Mouse (Mus musculus) stomach, embryonic 14.5 days (tissue): ENCODE results near the gene Gm3336. TPM values are rescaled to one million over a fixed set of nuclear protein-coding genes. Genes with fewer than 3 reads are reported as not detected.

Experiments used
- ATAC-seq: fragments of 200-750 bp; cut with Nextera tagmentation; 2 replicates; pipeline ENCODE4 v1.8.0; 2017; ENCODE audit warnings: low read depth, moderate TSS enrichment; ENCODE audit not compliant: insufficient number of reproducible peaks, insufficient read depth, low FRiP score
- H3K27ac ChIP-seq: fragments of 300-500 bp; sonication (generic); 2 replicates; pipeline ENCODE4 v1.5.1; 2014; ENCODE audit warnings: mild to moderate bottlenecking, low read length, moderate library complexity, mixed read lengths
- H3K27me3 ChIP-seq: fragments of 300-500 bp; sonication (generic); 2 replicates; pipeline ENCODE4 v1.6.1; 2014; ENCODE audit warnings: low read length, control low read depth, mixed read lengths; ENCODE audit not compliant: control insufficient read depth, insufficient read depth
- H3K36me3 ChIP-seq: fragments of 300-500 bp; sonication (generic); 2 replicates; pipeline ENCODE4 v1.6.1; 2014; ENCODE audit warnings: mild to moderate bottlenecking, control low read depth, low read length, moderate library complexity, mixed read lengths; ENCODE audit not compliant: control insufficient read depth, insufficient read depth
- H3K4me1 ChIP-seq: fragments of 300-500 bp; sonication (generic); 2 replicates; pipeline ENCODE4 v1.6.1; 2014; ENCODE audit warnings: low read length, control low read depth, mixed read lengths; ENCODE audit not compliant: control insufficient read depth, insufficient read depth
- H3K4me2 ChIP-seq: fragments of 300-500 bp; sonication (generic); replicated peaks from 2 replicates; pipeline ENCODE4 v1.6.1; 2014; ENCODE audit warnings: low read depth, low read length, control low read depth
- H3K4me3 ChIP-seq: fragments of 300-500 bp; sonication (generic); 2 replicates; pipeline ENCODE4 v1.5.1; 2014; ENCODE audit warnings: low read depth, low read length, control low read depth
- H3K9ac ChIP-seq: fragments of 300-500 bp; sonication (generic); replicated peaks from 2 replicates; pipeline ENCODE4 v1.6.1; 2014; ENCODE audit warnings: low read depth, mild to moderate bottlenecking, control low read depth, low read length, moderate library complexity, mixed read lengths
- H3K9me3 ChIP-seq: fragments of 300-500 bp; sonication (generic); 2 replicates; pipeline ENCODE4 v1.6.1; 2016; ENCODE audit warnings: low read depth, low read length, control low read depth; ENCODE audit not compliant: control insufficient read depth
- WGBS: fragments of 180-500 bp; shearing (Covaris S2); extraction: QIAGEN DNeasy Blood & Tissue Kit; methylation state at CpG from one replicate; pipeline ENCODE4 v1.1.7; 2014; 5-methylcytosine and 5-hydroxymethylcytosine counted together
- polyA plus RNA-seq: library from polyadenylated mRNA; unstranded; fragments of >200 nt; fragmentation: Nextera tagmentation; extraction: Ambion mirVana; gene quantifications from 2 replicates; pipeline ENCODE4 v1.2.1, GENCODE M21; 2014

Gm3336 gene
- polyA plus RNA-seq, 1 experiment from 2014 or later: 0.51 TPM

- Histone ChIP-seq H3K27ac (no peak overlapping the region), H3K9me3 (no peaks in the 10 kb centered on the region), H3K4me3 (no peak overlapping the region), H3K36me3 (no peaks in the 10 kb centered on the region), H3K4me2 (no peak overlapping the region), H3K27me3 (peaks cover 7% of the 10 kb centered on the region; the same call in 1 of the 2 replicates), H3K9ac (no peak overlapping the region), H3K4me1 (peaks cover 9% of the 10 kb centered on the region)
- ATAC-seq: no peak
- 88% methylated on average over 13 of the region's 13 CpGs for WGBS
Measured at GRCm38 (mm10) chr8:70750128-70750680, 31.9 kb downstream of the Gm3336 start.

DNA sequence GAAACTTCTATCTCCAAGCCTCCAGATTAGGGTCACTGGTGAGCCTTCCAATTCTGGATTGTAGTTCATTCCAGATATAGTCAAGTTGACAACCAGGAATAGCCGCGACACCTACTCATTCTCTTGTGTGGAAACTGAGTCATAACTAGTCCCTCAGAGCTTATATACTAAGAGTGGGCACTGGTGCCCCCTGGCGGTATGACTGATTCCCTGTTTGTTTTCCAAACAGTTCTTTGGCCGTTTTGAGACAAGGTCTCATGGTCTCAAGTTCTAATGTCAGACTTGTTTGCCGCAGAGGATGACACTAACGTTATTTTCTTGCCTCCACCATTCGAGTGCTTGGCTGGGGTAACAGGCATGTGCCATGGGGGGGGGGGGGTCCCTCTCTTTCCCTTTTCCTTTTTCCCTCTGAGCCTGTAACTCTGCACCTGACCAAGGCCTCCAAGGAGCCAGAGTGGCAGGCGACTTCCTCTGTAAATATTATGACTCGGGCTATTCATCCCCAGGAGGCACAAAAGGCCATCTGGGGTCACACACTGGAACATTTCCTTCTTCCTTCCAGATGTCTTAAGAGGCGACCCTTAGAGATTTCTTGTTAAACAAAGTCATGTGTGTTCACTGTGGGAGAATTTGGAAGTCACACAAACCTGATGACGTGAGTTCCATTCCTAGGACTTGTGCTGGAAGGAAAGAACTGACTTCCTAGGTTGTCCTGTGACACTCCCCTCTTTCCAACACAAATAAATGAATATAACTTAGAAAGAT, 33.8 kb downstream of the Gm3336 start:
- H3K27ac ChIP-seq: peak overlapping the region; percentile 78; the same call in 1 of the 2 replicates
- H3K4me2 ChIP-seq: no peak overlapping the region
- H3K4me3 ChIP-seq: no peak overlapping the region
- H3K27me3 ChIP-seq: 0 out of 2 replicates have a peak, but pooled peaks cover 2% of the 10 kb centered on the region
- H3K4me1 ChIP-seq: peaks cover 16% of the 10 kb centered on the region
- WGBS: 27% methylated on average over 11 of the region's 11 CpGs
- peaks cover 7% of the 10 kb centered on the region; the same call in 1 of the 2 replicates for H3K36me3 ChIP-seq
- H3K9me3 ChIP-seq: no peaks in the 10 kb centered on the region
- no peak for ATAC-seq
- H3K9ac ChIP-seq: no peak overlapping the region

GRCm38 (mm10) chr8:70753151-70753550, 34.8 kb downstream of the Gm3336 start:
- H3K36me3 ChIP-seq: peaks cover 16% of the 10 kb centered on the region; the same call in 1 of the 2 replicates
- H3K27me3 ChIP-seq: no peaks in the 10 kb centered on the region
- no peaks in the 10 kb centered on the region for H3K9me3 ChIP-seq
- H3K9ac ChIP-seq: no peak overlapping the region
- H3K4me1 ChIP-seq: peaks cover 16% of the 10 kb centered on the region
- no peak overlapping the region for H3K4me3 ChIP-seq
- 19% methylated on average over 21 of the region's 21 CpGs for WGBS
- peak overlapping the region; percentile 78 for H3K27ac ChIP-seq
- no peak for ATAC-seq
- H3K4me2 ChIP-seq: peak overlapping the region; percentile 32

DNA sequence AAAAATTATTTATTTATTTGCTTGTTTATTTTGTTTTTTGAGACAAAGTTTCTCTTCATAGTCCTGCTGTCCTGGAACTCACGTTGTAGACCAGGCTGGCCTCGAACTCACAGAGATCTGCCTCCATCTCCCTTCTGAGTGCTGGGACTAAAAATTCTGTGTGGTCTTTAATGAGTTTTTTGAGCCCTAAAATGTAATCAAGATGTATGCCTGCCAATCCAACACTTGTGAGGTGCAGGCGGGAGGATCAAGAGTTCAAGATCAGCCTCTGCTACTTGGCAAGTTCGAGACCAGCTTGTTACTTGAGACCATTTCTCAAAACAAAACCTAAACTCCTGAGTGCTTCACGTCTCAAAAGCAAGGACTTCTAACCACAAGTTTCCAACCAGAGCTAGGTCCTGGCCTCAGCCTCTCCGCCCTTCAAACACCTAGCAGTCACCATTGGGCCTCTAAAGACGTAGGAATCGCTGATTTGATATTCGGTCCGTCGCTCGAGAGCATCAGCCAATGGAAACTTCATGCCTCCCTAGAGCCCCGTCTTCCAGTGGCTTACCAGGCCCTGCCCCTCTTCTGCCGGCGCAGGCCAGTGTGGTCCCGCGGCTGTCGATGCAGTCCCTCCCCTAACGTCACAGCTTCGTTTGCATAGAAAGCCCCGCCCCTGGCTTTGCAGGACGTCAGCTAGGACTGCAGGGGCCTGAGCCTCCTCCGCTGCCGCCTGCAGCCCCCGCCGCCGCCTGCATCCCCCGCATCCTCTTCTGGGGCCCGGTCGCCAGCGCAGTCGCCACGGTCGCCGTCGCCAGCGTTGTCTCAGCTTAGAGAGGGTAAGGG, 35.9 kb downstream of the Gm3336 start, which contains the start of gene Rab3a:
TSS of gene Rab3a (plus strand) at position 637 of the 828 bp plus-strand sequence.
- Histone ChIP-seq H3K9me3 (no peaks in the 10 kb centered on the region), H3K4me2 (peak within 1 kb of the TSS; percentile 94), H3K4me1 (peaks cover 19% of the 10 kb centered on the region), H3K27me3 (no peaks in the 10 kb centered on the region), H3K9ac (peak within 1 kb of the TSS; percentile 69), H3K36me3 (peaks cover 21% of the 10 kb centered on the region), H3K4me3 (peak within 1 kb of the TSS; percentile 77), H3K27ac (peak within 1 kb of the TSS; percentile 78)
- 8% methylated on average over 37 of the region's 37 CpGs for WGBS
- ATAC-seq: peak; percentile 98

DNA sequence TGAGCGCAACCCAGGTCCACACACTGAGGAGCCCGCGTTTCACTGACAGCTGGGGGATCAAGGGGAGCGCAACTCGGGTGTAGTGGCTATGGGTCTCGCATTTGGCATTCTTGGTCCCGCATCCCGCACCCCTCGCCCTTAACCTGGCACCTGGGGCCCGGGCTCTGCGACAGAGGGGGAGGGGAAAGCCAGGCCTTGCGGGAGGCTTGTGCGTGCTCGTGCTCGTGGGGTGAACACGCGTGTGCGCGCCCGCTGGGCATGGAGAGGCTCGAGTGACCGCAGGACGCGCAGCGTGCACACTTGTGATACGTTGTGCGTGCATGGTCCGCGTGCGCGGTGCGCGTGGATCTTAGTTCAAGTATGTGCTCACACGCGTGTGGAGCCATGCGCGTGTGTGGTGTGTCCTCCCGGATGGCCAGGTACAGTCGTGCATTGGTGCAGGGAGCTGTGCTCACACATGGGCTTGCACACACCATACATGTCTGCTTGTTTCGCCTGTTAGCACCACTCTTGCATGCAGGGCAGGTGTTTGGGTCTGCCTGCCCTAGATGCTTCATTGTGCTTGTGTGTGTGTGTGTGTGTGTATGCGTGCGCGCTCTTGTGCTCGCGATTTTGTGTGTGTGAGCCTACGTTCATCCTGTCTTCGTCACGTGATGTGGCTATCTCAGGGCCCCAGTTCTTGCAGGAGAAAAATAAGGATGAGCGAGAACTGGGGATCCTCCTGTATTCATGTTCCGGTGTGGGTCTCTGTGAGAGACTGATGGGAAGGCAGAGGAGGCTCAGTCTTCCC, 36.7 kb downstream of the Gm3336 start:
- 11% methylated on average over 50 of the region's 50 CpGs for WGBS
- peak overlapping the region; percentile 69 for H3K9ac ChIP-seq
- no peaks in the 10 kb centered on the region for H3K27me3 ChIP-seq
- peak overlapping the region; percentile 41; the same call in 1 of the 2 replicates for H3K27ac ChIP-seq
- no peaks in the 10 kb centered on the region for H3K9me3 ChIP-seq
- ATAC-seq: peak; percentile 5; the same call in 1 of the 2 replicates
- peak overlapping the region; percentile 94 for H3K4me2 ChIP-seq
- H3K36me3 ChIP-seq: peaks cover 21% of the 10 kb centered on the region
- peak overlapping the region; percentile 77 for H3K4me3 ChIP-seq
- peaks cover 27% of the 10 kb centered on the region for H3K4me1 ChIP-seq

DNA sequence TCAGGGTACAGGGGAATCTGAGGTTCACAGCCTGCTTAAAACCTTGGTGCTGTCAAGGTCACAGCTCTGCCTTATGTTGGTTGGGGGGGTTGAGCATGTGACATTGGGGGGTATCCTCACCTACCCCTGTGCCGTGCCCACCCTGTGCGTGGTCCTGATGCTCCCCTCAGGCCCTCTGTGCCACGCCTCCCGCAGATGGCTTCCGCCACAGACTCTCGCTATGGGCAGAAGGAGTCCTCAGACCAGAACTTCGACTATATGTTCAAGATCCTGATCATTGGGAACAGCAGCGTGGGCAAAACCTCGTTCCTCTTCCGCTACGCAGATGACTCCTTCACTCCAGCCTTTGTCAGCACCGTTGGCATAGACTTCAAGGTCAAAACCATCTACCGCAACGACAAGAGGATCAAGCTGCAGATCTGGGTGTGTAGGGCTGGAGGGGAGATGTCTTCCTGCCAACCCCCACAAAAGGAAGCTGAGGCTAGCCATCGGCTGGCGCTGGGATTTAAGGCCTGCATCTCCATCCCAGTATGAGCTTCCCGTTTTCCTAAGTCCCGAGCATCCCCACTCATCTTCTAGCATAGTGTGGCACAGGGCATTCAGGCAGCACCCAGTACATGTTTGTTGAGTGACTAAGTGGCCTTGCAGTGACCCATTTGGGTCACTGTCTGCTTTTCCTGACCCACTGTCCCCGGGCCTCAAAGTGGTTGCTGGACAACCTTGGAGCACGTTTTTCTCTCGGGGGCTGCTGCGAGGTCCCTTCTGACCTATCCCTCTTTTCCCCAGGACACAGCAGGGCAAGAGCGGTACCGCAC, 37.5 kb downstream of the Gm3336 start:
- no peak overlapping the region for H3K9ac ChIP-seq
- H3K4me3 ChIP-seq: no peak overlapping the region
- H3K9me3 ChIP-seq: no peaks in the 10 kb centered on the region
- H3K4me1 ChIP-seq: peaks cover 28% of the 10 kb centered on the region
- H3K36me3 ChIP-seq: peaks cover 21% of the 10 kb centered on the region
- H3K27ac ChIP-seq: no peak overlapping the region
- peak overlapping the region; percentile 94 for H3K4me2 ChIP-seq
- no peak for ATAC-seq
- 84% methylated on average over 24 of the region's 24 CpGs for WGBS
- H3K27me3 ChIP-seq: no peaks in the 10 kb centered on the region

DNA sequence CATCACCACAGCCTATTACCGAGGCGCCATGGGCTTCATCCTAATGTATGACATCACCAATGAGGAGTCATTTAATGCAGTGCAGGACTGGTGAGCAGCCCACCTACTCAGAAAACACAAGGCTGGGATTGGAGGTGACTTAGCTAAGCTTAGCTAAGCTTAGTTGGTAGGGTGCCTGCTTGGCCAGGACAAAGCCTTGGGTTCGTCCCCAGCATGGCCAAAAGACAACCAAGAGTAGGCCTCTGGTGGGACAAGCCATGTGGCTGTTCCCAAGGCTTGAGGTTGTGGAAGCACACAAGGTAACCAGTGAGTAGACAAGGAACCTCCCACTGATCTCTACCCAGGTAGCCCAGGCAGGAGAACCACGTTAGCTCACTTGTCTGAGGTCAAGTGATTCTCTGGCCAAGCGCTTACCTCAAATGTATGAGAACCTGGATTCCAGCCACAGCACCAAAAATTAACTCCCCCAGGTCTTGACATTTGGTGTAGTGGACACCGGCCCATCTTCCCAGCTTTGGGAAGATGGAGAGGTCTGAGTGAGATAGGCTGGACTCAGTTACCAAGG, 38.2 kb downstream of the Gm3336 start:
- peaks cover 31% of the 10 kb centered on the region for H3K4me1 ChIP-seq
- H3K27me3 ChIP-seq: no peaks in the 10 kb centered on the region
- H3K4me2 ChIP-seq: no peak overlapping the region
- no peak overlapping the region for H3K9ac ChIP-seq
- no peak overlapping the region for H3K4me3 ChIP-seq
- ATAC-seq: no peak
- H3K27ac ChIP-seq: no peak overlapping the region
- no peaks in the 10 kb centered on the region for H3K9me3 ChIP-seq
- peaks cover 21% of the 10 kb centered on the region for H3K36me3 ChIP-seq
- 94% methylated on average over 6 of the region's 6 CpGs for WGBS
